Mouse (Mus musculus) left cerebral cortex, postnatal 4 days (tissue): ENCODE data around the gene Zkscan5. TPM values are rescaled to one million over a fixed set of nuclear protein-coding genes. Genes with fewer than 3 reads are reported as not detected.
"Not testable (repeated sequence)": the region's sequence is repeated elsewhere in the genome, so short reads cannot be mapped to it uniquely, and the experiment has no call there.

Source experiments
- DNase-seq: peaks from one replicate; pipeline ENCODE4 v3.0.0-alpha.2; 2022
- intact Hi-C: fragments of 180-260 bp; cut with DNase I; formaldehyde crosslinking; loops from one replicate; pipeline ENCODE4 v1.15.1; 2025
- total RNA-seq, 2 experiments: library from RNA; stranded (reverse); gene quantifications; 2 replicates each; pipeline ENCODE4 v1.2.3; 2021

The Zkscan5 gene
- total RNA-seq, 2 experiments from 2014 or later: 15.5 to 16.0 TPM

DNA sequence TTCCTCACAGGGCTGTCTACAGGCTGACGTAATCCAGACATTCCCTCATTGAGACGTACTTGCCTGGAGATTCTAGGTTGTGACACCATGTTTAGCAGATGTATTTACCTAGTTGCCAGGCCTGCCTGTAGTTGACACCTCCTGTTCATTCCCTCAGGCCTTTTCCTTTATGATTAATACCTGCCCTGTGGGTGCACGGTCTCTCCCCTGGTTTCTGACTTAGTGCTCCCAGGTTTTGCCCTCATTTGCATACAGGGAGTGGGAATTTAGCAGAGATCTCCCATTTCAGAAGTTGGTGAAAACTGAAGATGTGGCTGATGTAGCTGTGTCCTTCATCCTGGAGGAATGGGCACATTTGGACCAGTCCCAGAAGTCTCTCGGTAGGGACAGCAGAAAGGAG lies 7.9 kb downstream of the Zkscan5 start:
- no peak for DNase-seq
- intact Hi-C loops: no loop called here

DNA sequence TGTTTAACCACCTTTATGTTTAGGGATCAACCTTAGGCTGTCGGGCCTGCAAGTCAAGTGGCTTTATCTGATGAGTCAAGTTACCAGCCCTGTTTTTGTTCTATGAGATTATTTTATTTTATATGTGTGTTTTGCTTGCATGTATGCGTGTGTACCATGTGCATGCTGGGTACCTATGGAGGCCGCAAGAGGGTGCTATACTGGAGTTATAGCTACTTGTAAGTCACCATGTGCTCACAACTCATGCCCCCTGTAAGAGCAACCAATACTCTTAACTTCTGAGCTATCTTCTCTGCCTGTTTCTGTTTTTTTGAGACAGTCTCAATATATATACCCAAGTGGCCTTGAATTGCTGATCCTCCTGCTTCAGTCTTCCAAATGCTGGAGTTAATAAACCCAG lies 9.1 kb downstream of the Zkscan5 start:
- no peak for DNase-seq
- intact Hi-C loops: no loop called here

DNA sequence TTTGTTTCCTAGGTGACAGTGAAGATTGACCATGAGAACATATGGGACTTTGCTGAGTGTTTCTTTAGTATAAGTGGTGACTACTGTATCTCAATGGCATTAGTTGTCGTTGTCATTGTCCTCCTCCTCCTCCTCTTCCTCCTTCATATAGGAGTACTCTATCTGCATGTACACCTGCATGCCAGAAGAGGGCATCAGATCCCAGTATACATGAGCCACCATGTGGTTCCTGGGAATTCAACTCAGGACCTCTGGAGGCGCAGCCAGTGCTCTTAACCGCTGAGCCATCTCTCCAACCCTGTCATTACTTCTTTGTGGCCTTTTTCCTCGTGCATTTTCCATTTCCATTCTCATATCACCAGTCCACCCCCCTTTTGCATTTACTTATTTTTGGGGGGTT lies 10.3 kb downstream of the Zkscan5 start:
- DNase-seq: no peak
- intact Hi-C loops: no loop called here

DNA sequence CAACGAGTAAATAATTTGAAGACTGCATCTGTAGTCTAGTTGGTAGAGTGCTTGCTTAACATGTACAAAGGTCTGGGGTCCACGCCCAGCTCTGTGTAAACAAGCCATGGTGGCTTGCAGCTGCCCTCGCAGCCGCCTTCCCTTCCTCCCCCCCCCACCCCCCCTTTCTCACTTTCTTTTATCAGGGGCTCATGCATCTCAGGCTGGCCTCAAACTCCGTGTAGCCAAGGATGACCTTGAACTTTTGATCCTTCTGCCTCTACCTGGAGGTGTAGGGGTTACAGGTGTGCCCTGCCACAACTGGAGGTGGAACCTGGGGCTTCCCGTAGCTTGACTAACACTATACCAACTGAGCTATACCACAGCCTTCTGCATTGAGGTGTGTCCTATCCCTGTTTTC lies 13.4 kb downstream of the Zkscan5 start:
- no peak for DNase-seq
- intact Hi-C loops: no loop called here

DNA sequence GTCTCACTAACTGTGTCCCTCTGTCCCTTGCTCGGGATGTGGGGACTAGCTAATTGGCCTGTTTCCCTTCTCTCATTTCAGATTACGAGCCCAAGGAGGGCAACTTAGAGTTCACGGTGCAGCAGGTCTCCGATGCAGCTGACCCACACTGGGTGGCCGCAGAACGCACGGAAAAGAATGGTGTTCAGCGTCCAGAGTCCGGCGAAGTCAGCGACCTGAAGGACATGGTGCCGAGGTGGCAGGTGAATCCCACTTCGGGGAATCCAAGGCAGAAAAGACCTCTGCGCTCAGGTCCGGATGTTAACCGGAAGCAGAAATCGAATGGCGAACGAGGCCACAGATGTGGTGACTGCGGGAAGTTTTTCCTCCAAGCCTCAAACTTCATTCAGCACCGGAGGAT lies 13.8 kb downstream of the Zkscan5 start:
- intact Hi-C loops: no loop called here
- no peak for DNase-seq

DNA sequence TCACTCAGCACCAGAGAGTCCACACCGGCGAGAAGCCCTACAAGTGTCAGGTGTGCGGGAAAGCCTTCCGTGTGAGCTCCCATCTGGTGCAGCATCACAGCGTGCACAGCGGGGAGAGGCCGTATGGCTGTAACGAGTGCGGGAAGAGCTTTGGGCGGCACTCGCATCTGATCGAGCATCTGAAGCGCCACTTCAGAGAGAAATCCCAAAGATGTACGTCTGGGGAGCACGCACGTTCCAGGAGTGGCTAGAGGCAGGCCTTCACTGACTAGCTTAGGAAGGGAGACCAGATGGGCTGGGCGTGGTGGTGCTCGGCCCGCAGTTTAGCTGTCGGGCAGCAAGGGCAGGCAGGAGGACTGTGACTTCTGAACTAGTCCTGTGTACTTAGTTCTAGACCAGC lies 14.3 kb downstream of the Zkscan5 start:
- intact Hi-C loops: no loop called here
- no peak for DNase-seq

DNA sequence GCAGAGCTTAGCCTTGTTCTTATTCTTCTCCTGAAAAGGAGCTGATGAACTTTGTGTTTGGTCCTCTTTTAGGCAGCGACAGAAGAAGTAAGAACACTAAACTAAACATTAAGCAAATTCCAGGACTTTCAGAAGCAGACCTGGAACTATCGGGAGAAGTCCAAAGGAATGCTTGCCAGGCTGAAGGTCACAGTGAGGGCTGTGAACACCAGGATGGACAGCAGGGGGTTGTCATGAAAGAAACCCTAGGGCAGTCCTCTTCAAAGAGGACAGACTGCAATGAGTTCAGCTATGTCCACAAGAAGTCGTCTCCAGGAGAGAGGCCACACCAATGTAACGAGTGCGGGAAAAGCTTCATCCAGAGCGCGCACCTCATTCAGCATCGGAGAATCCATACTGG lies 15.6 kb downstream of the Zkscan5 start:
- intact Hi-C loops: no loop called here
- DNase-seq: no peak

DNA sequence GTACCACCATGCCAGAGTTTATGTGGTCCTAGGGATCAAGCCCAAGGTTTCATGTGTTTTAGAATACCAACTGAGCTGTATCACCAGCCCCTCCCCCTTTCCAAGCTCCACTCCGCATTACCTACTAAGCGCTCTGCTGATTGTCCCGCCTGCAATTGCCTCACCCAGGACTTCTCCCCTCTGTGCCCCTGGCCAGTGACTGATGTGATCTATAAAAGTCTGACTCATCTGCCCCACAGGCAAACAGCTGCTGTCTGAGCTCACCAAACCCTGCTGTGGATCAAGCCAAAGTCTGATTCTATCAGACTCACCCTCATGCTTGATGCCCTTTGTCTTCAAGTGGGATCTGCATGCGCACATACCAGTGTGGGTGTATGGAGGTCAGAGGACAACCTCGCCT lies 18.5 kb downstream of the Zkscan5 start:
- DNase-seq: no peak
- intact Hi-C loops: no loop called here

DNA sequence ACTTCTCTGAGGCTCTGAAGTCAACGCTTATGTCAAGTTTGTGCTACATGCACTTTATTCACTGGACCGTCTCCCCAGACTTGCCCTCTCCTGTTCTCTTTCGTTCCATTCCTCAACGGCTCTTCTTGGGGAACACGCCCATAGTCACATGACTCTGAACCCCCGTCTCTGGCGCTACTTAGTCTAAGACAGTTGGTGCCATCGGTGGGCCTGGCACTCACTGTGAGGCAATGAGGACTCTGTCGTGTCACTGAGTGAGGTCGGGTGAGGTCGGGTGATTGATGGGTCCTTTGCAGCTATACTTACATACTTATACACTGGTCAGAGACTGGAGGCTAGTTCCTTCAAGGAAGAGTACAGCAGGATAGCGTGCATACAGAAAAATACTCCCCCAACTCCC lies 19.0 kb downstream of the Zkscan5 start:
- intact Hi-C loops: no loop called here
- DNase-seq: no peak

DNA sequence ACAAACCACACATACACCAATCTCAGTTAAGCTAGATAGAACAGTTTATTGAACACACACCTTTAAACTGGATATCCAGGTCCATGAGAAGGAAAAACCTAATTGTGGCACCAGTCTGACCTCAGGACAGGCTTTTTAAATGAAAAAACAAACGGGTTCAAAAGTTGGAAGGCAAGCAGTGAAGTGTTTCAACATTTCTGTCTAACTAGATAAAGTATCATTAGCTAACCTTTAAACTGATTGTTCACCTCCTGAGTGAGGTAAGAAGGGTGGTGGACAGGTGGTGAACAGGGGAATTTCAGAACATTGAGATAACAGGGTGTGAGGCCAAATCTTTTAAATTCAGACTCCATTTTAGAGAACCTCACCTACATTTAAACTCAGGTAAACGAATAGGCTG lies 22.1 kb downstream of the Zkscan5 start:
- intact Hi-C loops: no loop called here
- DNase-seq: no peak

DNA sequence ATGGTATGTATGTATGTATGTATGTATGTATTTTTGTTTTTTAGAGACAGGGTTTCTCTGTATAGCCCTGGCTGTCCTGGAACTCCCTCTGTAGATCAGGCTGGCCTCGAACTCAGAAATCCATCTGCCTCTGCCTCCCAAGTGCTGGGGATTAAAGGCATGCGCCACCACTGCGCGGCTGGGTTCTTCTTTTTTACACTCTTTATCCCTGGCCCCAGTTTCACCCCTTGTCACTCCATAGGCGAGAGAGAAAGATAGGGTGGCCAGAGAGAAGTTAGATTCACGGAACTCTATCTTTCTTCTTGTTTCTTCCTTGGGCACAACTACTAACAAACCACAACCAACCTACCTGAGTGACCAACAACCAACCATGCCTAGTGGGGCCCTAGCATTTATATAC lies 24.9 kb downstream of the Zkscan5 start:
- intact Hi-C loops, DNase-seq: not testable (repeated sequence)

DNA sequence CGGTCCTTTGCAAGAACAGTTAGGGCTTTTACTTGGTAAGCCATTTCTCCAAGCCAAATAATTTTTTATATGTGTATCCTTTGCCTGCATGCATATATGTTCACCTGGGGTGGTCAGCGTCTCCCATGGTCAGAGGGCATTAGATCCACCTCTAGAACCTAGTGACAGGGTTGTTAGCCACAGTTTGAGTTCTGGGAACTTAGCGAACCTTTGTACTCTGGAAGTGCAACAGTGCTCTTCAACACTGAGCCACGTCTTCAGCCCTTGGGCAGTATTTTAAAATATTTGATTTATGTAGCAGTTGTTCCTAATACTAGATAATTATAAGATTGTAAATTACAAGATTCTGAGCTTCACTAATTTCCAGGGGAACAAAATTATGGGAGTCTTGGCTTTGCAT lies 26.3 kb downstream of the Zkscan5 start:
- intact Hi-C loops: no loop called here
- no peak for DNase-seq

DNA sequence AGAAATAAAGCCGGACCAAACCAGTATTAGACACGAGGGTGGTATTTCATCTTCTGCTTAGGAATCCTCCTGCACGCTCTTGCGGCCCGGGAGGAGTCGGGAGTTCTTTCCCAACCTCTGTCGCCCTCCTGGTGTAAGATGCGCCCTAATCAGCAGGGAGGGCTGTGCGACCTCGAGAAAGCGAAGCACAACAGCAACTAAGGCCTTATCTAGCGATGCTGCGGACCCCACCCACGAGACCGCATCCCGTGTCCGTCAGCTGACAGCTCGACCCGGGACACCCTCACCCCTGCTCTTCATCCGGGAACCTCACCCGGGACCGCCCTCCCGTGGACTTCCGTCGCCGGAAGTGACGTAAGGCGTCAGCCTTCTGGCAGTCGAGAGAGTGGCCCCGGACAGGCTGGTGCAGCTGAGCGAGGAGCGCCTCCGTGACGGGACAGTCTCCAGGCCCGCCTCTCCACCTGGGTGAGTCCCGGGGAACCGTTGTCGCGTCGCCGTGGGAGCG lies 27.1 kb downstream of the Zkscan5 start, which contains the start of gene Zfp655:
TSS of gene Zfp655 (plus strand) at position 349 of the 505 bp plus-strand sequence.
- intact Hi-C loops: no loop called here
- DNase-seq: peak; percentile 96

DNA sequence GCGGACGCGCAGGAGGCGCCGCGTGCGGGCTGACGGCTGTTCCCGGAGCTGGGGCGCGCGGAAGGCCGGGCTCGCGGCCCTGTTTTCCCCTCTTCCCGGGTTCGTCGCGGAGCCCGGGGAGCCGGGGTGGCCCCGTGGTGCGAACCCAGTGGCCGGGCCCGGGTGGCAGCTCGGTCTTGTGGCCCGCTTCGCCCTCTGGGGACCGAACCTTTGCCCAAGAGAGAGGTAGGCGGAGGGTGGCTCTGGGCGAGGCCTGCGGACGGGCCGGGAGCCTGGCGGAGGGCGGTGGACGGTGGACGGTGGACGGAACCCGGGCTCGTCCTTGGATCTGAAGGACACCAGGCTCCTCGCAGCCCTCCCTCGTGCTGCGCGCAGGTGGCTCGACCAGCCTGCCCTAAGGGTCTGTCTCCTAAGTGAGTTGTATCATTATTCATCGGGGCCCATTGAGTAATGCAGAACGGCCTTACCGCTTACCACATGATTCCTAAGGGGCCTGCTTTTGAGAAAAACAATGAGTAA lies 27.6 kb downstream of the Zkscan5 start:
- intact Hi-C loops: no loop called here
- DNase-seq: no peak

DNA sequence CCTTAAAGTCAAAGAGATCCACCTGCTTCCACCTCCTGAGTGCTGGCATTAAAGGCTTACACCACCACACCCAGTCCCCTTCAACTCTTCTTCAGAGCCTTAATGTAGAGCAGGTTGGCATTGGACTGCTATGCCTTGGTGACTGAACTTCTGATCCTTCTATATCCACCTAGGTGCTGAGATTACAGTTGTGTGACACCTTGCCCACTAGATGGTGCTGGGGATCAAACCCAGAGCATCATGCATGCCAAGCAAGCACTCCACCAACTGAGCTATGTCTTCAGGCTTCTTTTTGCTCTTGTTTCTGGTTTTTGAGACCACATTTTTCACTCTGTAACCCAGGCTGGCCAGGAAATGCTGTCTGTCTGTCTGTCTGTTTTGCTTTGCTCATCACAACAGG lies 30.3 kb downstream of the Zkscan5 start:
- peak; percentile 13 for DNase-seq
- intact Hi-C loops: no loop called here

DNA sequence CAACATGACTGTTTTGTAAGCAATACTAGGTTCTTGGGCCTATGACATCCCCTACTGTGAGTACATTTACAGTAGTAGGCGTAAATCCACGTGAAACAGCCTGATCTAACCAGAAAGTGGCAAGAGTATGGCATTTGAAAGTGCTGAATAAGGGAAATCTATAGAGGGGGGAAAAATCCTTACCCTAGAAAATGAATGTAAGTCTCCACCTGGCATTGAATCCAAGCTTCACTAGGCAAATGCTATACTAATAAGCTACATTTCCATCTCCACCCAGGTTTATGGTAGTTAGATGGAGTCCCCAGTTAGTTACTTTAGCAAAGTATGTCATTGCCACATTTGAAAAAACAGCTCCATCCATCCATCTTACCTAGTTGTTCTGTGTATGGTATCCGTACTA lies 45.2 kb downstream of the Zkscan5 start:
- no peak for DNase-seq
- intact Hi-C loops: no loop called here

Other genes starting within 250 kb of the Zkscan5 start
- gene Smurf1, start 238.7 kb upstream of the Zkscan5 start, total RNA-seq: 10 to 100 TPM; 59.3 to 60.2 TPM
- not detected for gene Gm4871, start 171.8 kb upstream of the Zkscan5 start, total RNA-seq
- gene 1700018F24Rik, start 161.6 kb upstream of the Zkscan5 start, total RNA-seq: not detected
- 100 to 1,000 TPM; 198 to 202 TPM for gene Arpc1a, start 120.7 kb upstream of the Zkscan5 start, total RNA-seq
- gene Kpna7, start 120.5 kb upstream of the Zkscan5 start, total RNA-seq: not detected
- 10 to 100 TPM; 25.7 to 28.3 TPM for gene Arpc1b, start 90.3 kb upstream of the Zkscan5 start, total RNA-seq
- gene Pdap1, start 64.3 kb upstream of the Zkscan5 start, total RNA-seq: 100 to 1,000 TPM; 136 to 144 TPM
- 100 to 1,000 TPM; 101 to 104 TPM for gene Bud31, start 64.2 kb upstream of the Zkscan5 start, total RNA-seq
- 10 to 100 TPM; 19.3 to 19.6 TPM for gene Ptcd1, start 37.5 kb upstream of the Zkscan5 start, total RNA-seq
- gene Cpsf4, start 37.3 kb upstream of the Zkscan5 start, total RNA-seq: 10 to 100 TPM; 35.2 to 36.4 TPM
- 100 to 1,000 TPM; 213 to 222 TPM for gene Atp5j2, start 12.5 kb upstream of the Zkscan5 start, total RNA-seq
- gene Zkscan14, start 2.7 kb upstream of the Zkscan5 start, total RNA-seq: 1 to 10 TPM; 6.4 to 7.5 TPM
- gene Zfp655, start 27.2 kb downstream of the Zkscan5 start, total RNA-seq: 10 to 100 TPM; 25.5 to 28.9 TPM
- 10 to 100 TPM; 17.5 to 17.8 TPM for gene Zscan25, start 75.9 kb downstream of the Zkscan5 start, total RNA-seq
- gene Cyp3a57, start 140.7 kb downstream of the Zkscan5 start, total RNA-seq: under 1 TPM in 1 of 2 experiments, not detected in 1; 0.28 TPM